Mouse (Mus musculus): ENCODE measurements around the gene Grin2c. TPM values are rescaled to one million over a fixed set of nuclear protein-coding genes. Genes with fewer than 3 reads are reported as not detected.

Gene Grin2c
- polyA plus RNA-seq, 1 experiment from 2014 or later = 0.07 TPM

DNA sequence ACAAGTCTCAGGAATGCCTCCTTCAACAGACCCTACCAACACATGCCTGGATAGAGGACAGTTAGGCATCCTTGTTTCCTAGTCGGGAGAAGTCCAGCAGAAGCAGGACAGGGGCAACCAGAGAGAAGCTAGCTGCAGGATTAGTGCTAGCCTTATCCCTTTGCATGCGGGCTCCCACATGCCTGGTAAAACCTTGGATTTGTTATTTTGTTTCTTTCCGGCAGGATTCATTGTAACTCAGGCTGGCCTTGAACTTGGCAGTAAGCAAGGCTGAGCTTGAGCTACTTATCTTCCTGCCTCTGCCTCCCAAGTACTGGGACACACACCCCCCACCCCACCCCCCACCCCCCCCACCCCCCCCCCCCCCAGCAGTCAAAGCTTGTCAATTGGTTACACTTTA, 15.8 kb downstream of the Grin2c start:
- WGBS = 57% methylated on average over 3 of the region's 3 CpGs
- Histone ChIP-seq H3K27me3 (replicated peaks; ENCODE audit: low read depth, poor library complexity, severe bottlenecking) (peaks cover 100% of the 10 kb centered on the region), H3K27ac (replicated peaks) (no peak overlapping the region), H3K36me3 (replicated peaks) (no peaks in the 10 kb centered on the region), H3K4me1 (peaks cover 36% of the 10 kb centered on the region), H3K4me3 (no peak overlapping the region), H3K9me3 (no peaks in the 10 kb centered on the region)
- DNase-seq (ENCODE audit: low spot score) = no peak

DNA sequence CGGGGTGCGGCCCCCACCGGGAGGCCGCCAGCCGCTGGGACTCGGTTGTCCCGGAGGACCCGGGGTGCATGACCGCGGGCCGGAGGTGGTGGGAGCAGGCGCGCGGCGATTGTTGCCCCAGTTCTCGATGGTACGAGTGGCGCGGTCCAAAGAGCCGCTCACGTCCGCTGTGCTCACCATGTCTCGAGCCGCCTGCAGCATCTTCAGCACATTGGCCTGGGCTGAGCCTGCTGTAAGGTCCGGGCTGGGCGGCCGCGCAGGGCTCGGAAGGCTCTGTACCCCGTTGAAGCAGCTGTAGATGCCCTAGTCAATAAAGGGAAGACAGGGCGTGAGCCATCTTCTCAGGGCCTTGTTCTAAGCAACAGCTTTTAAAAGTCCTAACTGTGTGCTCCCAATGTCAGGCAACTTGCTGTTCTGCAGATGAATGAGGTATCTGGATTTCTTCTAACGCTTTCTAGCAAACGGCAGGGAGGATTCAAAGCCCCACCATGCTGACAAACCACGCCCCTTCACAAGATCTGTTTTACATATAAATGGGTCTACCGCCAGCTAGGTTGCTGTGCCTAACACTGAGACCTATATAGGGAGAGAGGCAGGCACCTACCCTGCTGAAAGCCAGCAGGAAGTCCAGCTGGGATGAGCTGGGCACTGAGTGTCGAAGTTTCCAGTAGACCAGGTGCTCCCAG, 16.5 kb downstream of the Grin2c start:
- Histone ChIP-seq H3K27me3 (replicated peaks; ENCODE audit: low read depth, poor library complexity, severe bottlenecking) (peaks cover 100% of the 10 kb centered on the region), H3K4me1 (peaks cover 41% of the 10 kb centered on the region), H3K27ac (replicated peaks) (no peak overlapping the region; the same call in 1 of the 2 replicates)

DNA sequence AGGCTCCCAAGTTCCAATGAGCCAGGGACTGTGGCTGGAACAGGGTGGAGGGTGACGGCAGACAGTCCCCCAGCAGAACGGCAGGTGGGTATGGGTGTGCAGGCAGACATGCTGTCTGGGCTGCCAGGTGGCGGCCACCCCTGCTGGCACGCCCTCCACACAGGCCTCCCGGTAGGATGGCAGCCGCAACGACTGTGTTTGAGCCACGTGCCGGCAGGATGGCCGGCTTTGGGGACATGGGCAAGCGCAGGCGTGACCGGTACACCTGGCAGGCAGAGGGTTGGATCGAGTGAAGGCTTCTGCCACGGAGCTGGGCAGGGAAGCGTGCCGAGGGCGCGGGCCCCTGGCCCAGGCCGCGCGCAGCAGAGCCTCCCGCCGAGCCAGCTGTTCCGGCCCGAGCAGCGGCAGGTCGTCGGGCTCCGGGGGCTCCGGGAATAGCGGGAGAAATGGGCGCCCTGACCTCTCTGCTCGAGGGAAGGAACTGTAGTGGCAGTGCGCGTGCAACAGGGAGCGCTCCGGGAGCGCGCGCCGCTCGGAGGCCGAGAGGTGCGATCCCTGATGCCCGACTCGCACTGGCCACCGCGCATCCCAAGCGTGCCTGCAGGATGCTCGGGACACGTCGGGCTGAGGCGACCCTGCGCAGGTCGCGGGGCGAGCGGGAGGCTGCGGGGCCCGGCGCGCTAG, 17.2 kb downstream of the Grin2c start:
- WGBS = 3% methylated on average over 63 of the region's 63 CpGs
- H3K27ac ChIP-seq (replicated peaks) = no peak overlapping the region; the same call in 1 of the 2 replicates
- H3K36me3 ChIP-seq (replicated peaks) = peaks cover 7% of the 10 kb centered on the region
- H3K4me1 ChIP-seq = peaks cover 47% of the 10 kb centered on the region
- no peaks in the 10 kb centered on the region for H3K9me3 ChIP-seq
- peak overlapping the region; percentile 63 for H3K4me3 ChIP-seq
- peaks cover 100% of the 10 kb centered on the region for H3K27me3 ChIP-seq (replicated peaks; ENCODE audit: low read depth, poor library complexity, severe bottlenecking)
- DNase-seq (ENCODE audit: low spot score) = peak; percentile 68

More for the DNA sequence above, 16.5 kb downstream of the Grin2c start:
- Histone ChIP-seq H3K9me3 (no peaks in the 10 kb centered on the region), H3K4me3 (peak overlapping the region; percentile 63), H3K36me3 (replicated peaks) (peaks cover under 1% of the 10 kb centered on the region; the same call in 1 of the 2 replicates)
- under 1% methylated on average over 36 of the region's 36 CpGs for WGBS
- no peak for DNase-seq (ENCODE audit: low spot score)

DNA sequence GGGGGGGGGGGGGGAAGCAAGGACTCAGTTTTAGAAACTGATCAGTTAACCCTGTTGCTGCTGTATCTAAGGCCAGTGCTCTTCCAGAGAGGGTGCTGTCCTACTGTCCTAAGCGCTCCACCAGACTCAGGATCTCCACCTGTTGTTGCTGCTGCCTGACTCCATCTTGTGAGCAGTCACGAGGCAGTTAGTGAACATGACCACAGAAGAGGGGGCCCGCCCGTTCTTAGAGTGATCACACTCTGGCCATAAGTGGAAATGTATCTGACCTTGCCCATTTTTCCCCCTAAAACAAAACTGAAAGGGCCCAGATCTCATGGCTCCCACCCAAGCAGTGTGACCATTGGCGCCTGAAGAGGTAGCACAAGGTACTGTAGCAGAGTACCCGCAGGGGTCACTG, 19.1 kb downstream of the Grin2c start:
- Histone ChIP-seq H3K4me3 (no peak overlapping the region), H3K36me3 (replicated peaks) (peaks cover 26% of the 10 kb centered on the region), H3K27me3 (replicated peaks; ENCODE audit: low read depth, poor library complexity, severe bottlenecking) (peaks cover 94% of the 10 kb centered on the region), H3K4me1 (peaks cover 67% of the 10 kb centered on the region), H3K27ac (replicated peaks) (no peak overlapping the region), H3K9me3 (no peaks in the 10 kb centered on the region)
- no peak for DNase-seq (ENCODE audit: low spot score)
- 71% methylated on average over 6 of the region's 6 CpGs for WGBS

DNA sequence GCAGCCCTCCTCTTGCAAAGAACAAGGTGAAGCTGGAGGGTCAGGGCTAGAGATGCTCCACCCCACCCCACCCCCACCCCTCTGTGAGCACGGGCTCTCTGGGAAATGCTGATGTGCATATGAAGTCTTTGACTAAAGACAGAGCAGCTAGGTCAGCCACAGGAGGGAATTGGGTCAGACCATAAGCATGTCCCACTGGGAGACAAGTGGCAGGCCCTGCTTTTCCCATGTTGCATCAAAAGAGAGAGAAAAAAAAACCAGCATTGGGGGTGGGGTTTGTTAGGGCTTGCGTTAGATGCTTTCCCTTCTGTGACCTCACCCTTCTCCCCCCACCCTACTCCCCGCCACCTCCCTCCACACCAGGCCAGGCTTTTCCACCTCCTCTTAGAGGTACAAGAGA, 19.8 kb downstream of the Grin2c start:
- H3K27me3 ChIP-seq (replicated peaks; ENCODE audit: low read depth, poor library complexity, severe bottlenecking) = peaks cover 89% of the 10 kb centered on the region
- 19% methylated on average over 3 of the region's 3 CpGs for WGBS

DNA sequence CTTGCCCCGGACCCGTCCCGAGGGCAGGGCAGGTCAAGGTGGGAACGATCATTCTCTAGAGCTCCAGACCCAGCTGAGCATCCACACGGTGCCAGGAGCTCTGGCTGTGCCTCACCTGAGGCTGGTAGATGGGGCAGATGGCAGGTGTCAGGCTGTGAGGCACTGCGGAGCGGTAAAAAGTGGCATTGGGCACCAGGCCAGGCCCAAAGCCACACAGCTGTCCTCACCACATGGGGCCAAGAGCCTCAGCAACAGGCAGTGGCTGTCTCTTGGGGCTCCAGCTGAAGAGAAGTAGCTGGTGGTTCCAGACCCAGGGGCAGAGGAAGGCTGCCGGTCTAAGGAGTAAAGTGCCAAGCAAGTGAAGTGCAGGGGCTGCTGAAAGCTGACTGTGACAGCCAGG, 20.7 kb downstream of the Grin2c start:
- Histone ChIP-seq H3K4me1 (peaks cover 75% of the 10 kb centered on the region), H3K27ac (replicated peaks) (no peak overlapping the region), H3K36me3 (replicated peaks) (peaks cover 27% of the 10 kb centered on the region), H3K27me3 (replicated peaks; ENCODE audit: low read depth, poor library complexity, severe bottlenecking) (peaks cover 89% of the 10 kb centered on the region), H3K9me3 (no peaks in the 10 kb centered on the region), H3K4me3 (no peak overlapping the region)
- no peak for DNase-seq (ENCODE audit: low spot score)
- 77% methylated on average over 8 of the region's 8 CpGs for WGBS

More for the DNA sequence above, 19.8 kb downstream of the Grin2c start:
- no peak for DNase-seq (ENCODE audit: low spot score)
- no peak overlapping the region for H3K27ac ChIP-seq (replicated peaks)
- H3K4me1 ChIP-seq = peaks cover 72% of the 10 kb centered on the region
- peaks cover 27% of the 10 kb centered on the region for H3K36me3 ChIP-seq (replicated peaks)
- H3K4me3 ChIP-seq = no peak overlapping the region
- no peaks in the 10 kb centered on the region for H3K9me3 ChIP-seq

DNA sequence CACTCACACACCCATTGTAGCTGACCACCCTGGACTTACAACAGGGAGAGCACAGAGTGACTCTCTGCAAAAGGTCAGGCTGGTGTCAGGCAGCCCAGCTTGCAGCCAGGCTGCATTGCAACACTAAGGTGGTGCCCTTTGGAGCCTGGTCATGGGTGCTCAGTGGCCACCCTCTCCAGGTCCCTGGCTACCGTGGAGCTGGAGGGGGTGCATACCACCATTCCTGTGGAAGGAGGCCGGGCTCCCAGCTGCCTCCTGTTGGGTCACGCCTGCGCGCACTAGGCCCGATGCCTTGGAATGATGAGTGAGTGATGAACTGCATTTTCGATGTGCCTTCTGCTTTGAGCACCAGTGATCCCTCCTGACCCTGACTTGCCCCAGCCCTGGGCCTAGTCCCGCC, 22.2 kb downstream of the Grin2c start:
- no peak for DNase-seq (ENCODE audit: low spot score)
- H3K9me3 ChIP-seq = no peaks in the 10 kb centered on the region
- no peak overlapping the region for H3K27ac ChIP-seq (replicated peaks)
- no peak overlapping the region for H3K4me3 ChIP-seq
- H3K27me3 ChIP-seq (replicated peaks; ENCODE audit: low read depth, poor library complexity, severe bottlenecking) = peaks cover 81% of the 10 kb centered on the region
- peaks cover 27% of the 10 kb centered on the region for H3K36me3 ChIP-seq (replicated peaks)
- 85% methylated on average over 8 of the region's 8 CpGs for WGBS
- peaks cover 68% of the 10 kb centered on the region for H3K4me1 ChIP-seq

DNA sequence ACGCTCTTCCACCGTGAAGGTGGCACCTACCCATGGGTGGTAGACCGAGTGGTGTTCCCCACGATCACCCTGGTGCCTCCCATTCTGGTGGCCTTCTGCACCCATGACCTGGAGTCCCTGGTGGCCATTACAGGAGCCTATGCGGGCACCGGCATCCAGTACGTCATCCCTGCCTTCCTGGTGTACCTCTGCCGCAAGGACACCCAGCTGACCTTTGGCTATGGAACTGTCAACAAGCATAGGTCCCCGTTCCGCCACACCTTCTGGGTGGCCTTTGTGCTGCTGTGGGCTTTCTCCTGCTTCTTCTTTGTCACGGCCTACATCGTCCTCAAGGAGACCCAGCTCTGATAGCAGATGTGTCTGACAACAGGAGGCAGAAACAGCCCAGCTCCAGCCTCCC, 23.3 kb downstream of the Grin2c start:
- H3K9me3 ChIP-seq = no peaks in the 10 kb centered on the region
- H3K36me3 ChIP-seq (replicated peaks) = peaks cover 27% of the 10 kb centered on the region
- peaks cover 80% of the 10 kb centered on the region for H3K27me3 ChIP-seq (replicated peaks; ENCODE audit: low read depth, poor library complexity, severe bottlenecking)
- DNase-seq (ENCODE audit: low spot score) = no peak
- peaks cover 64% of the 10 kb centered on the region for H3K4me1 ChIP-seq
- 90% methylated on average over 12 of the region's 12 CpGs for WGBS
- 0 out of 2 replicates have a peak overlapping the region, but pooled peaks have one; percentile 30 for H3K27ac ChIP-seq (replicated peaks)
- H3K4me3 ChIP-seq = no peak overlapping the region

DNA sequence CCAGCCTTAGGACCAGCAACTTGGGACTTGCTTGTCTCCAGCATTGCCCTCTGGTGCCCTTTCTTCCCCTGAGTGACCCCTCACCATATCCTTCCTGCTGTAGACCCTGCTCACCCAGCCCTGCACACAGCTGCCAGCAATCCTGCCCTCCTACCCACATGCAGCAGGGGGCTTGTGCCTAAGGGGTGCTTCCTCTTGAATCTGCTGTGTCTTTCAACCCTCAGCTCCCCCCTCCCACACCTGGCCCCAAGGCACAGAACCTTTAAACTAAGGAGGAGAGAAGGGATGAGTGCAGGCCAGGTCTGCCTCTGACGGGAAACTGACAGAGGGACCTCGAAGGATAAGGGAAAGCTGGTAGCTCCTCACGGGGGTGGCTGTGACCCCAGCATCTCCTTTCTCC, 24.3 kb downstream of the Grin2c start:
- Histone ChIP-seq H3K9me3 (no peaks in the 10 kb centered on the region), H3K27ac (replicated peaks) (no peak overlapping the region), H3K27me3 (replicated peaks; ENCODE audit: low read depth, poor library complexity, severe bottlenecking) (peaks cover 69% of the 10 kb centered on the region), H3K4me3 (no peak overlapping the region), H3K36me3 (replicated peaks) (peaks cover 27% of the 10 kb centered on the region), H3K4me1 (peaks cover 65% of the 10 kb centered on the region)
- 68% methylated on average over 3 of the region's 3 CpGs for WGBS
- DNase-seq (ENCODE audit: low spot score) = no peak

DNA sequence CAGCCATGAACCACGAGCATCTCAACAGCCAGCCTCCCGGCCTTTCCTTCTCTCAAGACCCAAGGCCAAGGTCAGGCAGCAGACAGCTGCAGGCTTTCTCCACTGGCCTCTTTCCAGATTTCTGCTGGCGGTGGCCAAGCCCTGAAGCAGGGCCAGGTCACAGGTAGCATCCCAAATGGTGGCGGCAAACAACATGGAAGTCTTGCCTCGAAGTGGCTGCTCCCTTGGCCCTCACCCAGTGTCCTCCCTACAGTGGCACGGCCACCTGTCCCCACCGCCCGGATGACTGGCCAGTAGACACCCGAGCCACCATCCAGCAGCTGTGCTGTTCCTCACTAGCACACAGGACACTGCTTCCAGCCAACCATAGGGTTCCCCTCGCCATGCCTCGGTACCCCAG, 25.6 kb downstream of the Grin2c start:
- WGBS = 83% methylated on average over 11 of the region's 11 CpGs
- no peaks in the 10 kb centered on the region for H3K9me3 ChIP-seq
- H3K4me1 ChIP-seq = peaks cover 60% of the 10 kb centered on the region
- DNase-seq (ENCODE audit: low spot score) = no peak
- no peak overlapping the region for H3K27ac ChIP-seq (replicated peaks)
- peaks cover 58% of the 10 kb centered on the region for H3K27me3 ChIP-seq (replicated peaks; ENCODE audit: low read depth, poor library complexity, severe bottlenecking)
- H3K36me3 ChIP-seq (replicated peaks) = peaks cover 27% of the 10 kb centered on the region
- H3K4me3 ChIP-seq = no peak overlapping the region

DNA sequence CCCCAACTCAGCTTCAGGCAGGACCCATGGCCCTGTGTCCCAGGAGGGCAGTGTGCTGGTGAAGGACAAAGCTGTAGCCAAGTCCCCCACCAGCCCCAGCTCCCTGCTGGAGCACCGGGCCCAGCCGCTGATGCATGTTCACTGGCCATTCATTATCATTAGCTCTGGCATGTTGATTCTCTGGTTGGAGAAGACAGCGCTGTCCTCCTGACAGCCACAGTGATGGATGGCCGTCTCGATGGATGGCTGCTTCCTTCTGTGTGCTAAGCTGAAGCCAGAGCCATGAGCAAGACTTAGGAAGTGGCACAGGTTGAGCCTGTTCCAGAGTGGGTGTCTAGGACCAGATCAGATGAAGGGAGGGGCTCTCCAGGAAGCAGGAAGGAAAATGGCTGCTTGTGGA, 30.5 kb downstream of the Grin2c start:
- peaks cover 53% of the 10 kb centered on the region for H3K27me3 ChIP-seq (replicated peaks; ENCODE audit: low read depth, poor library complexity, severe bottlenecking)
- no peak for DNase-seq (ENCODE audit: low spot score)
- no peak overlapping the region for H3K4me3 ChIP-seq
- H3K36me3 ChIP-seq (replicated peaks) = no peaks in the 10 kb centered on the region; the same call in 1 of the 2 replicates
- no peaks in the 10 kb centered on the region for H3K9me3 ChIP-seq
- WGBS = 68% methylated on average over 5 of the region's 5 CpGs
- peak overlapping the region; percentile 57; the same call in 1 of the 2 replicates for H3K27ac ChIP-seq (replicated peaks)
- H3K4me1 ChIP-seq = peaks cover 66% of the 10 kb centered on the region

DNA sequence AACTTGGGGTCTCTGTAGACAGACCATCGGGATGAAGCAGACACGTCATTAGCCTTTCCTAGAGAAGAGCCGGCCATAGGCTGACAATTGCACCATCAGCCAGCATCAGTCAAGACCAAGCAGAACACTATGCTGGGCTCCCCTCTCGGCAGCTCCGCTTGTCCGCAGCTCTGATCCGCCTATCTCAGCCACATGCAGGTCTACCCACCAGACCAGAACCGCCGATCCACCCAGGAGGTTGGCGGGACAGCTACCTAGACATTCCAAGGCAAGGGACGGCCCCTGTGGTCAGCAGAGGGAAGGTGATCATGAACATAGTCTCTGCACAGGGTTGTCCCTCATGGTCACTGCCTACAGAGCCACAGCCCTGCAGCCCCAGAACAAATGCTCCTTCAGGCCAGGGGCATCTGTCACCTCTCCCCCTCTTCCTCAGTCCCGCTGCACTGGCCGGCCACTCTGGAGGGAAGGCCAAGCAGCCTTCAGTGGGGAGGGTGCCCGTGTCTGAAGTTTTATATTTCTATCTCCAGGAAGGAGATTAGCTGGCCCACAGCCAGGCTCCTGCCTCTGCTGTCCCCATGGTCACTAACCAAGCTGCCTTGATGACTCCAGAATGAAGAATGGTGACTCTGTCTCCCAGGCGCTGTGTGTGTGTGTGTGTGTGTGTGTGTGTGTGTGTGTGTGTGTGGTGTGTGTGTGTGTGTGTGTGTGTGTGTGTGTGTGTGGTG, 32.6 kb downstream of the Grin2c start:
- H3K4me1 ChIP-seq = peaks cover 79% of the 10 kb centered on the region
- peaks cover 59% of the 10 kb centered on the region for H3K27me3 ChIP-seq (replicated peaks; ENCODE audit: low read depth, poor library complexity, severe bottlenecking)
- no peak overlapping the region for H3K4me3 ChIP-seq
- DNase-seq (ENCODE audit: low spot score) = no peak
- WGBS = 84% methylated on average over 15 of the region's 15 CpGs
- H3K9me3 ChIP-seq = no peaks in the 10 kb centered on the region
- no peaks in the 10 kb centered on the region; the same call in 1 of the 2 replicates for H3K36me3 ChIP-seq (replicated peaks)
- no peak overlapping the region; the same call in 1 of the 2 replicates for H3K27ac ChIP-seq (replicated peaks)

All from embryonic facial prominence, embryonic 10.5 days (tissue).